Mouse (Mus musculus): ENCODE results near the gene Ecel1.

DNA sequence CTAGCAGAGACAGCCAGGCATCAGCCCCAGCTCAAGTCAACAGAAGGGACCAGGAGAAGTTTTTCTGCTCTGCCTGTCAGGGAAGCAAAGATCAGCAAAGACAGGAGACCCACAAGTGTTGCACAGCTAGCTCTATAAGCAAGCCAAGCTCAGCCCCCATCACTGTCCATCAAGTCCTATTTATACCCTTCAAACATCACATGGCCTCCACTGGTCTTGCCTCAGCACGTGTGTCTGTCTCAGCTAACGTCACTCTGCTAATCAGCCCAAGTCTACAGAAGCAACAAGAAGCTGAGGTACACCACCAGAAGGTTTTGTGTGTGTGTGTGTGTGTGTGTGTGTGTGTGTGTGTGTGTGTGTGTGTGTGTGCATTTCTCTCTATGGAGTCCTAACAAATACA, 44.5 kb upstream of the Ecel1 start:
- TF ChIP-seq CTCF (IDR thresholded peaks at IDR 0.05; ENCODE audit: borderline replicate concordance, insufficient read depth, low read length) (no peak), POLR2A (IDR thresholded peaks at IDR 0.05; ENCODE audit: low read depth, low read length) (no peak)
